Mouse (Mus musculus) hindbrain, postnatal 0 days (tissue): Measurements from ENCODE around the gene Casp14. TPM values are rescaled to one million over a fixed set of nuclear protein-coding genes. Genes with fewer than 3 reads are reported as not detected.
A peak's percentile ranks its signal among the peaks of the same experiment; 100 is the strongest.

Experiments
- ATAC-seq: fragments of 200-750 bp; cut with Nextera tagmentation; 2 replicates; pipeline ENCODE4 v1.8.0; 2017; ENCODE audit warnings: mild to moderate bottlenecking, moderate TSS enrichment, moderate library complexity
- DNase-seq: peaks from one replicate; pipeline ENCODE4 v3.0.0-alpha.2; 2015; ENCODE audit warnings: low spot score
- H3K27ac ChIP-seq: fragments of 300-500 bp; sonication (generic); 2 replicates; pipeline ENCODE4 v1.5.1; 2014; ENCODE audit warnings: mild to moderate bottlenecking
- H3K27me3 ChIP-seq: fragments of 300-500 bp; sonication (generic); 2 replicates; pipeline ENCODE4 v1.6.1; 2014; ENCODE audit warnings: low read length, mixed read lengths; ENCODE audit not compliant: insufficient read depth
- H3K36me3 ChIP-seq: fragments of 300-500 bp; sonication (generic); 2 replicates; pipeline ENCODE4 v1.6.1; 2014; ENCODE audit warnings: low read length, mixed read lengths; ENCODE audit not compliant: insufficient read depth
- H3K4me1 ChIP-seq: fragments of 300-500 bp; sonication (generic); 2 replicates; pipeline ENCODE4 v1.6.1; 2014; ENCODE audit warnings: antibody characterized with exemption, low read length, mixed read lengths; ENCODE audit not compliant: insufficient read depth
- H3K4me2 ChIP-seq: fragments of 300-500 bp; sonication (generic); 2 replicates; pipeline ENCODE4 v1.6.1; 2014; ENCODE audit warnings: low read depth, mild to moderate bottlenecking, low read length, moderate library complexity, mixed read lengths
- H3K4me3 ChIP-seq: fragments of 300-500 bp; sonication (generic); 2 replicates; pipeline ENCODE4 v1.5.1; 2014; ENCODE audit warnings: low read length
- H3K9ac ChIP-seq: fragments of 300-500 bp; sonication (generic); replicated peaks from 2 replicates; pipeline ENCODE4 v1.6.1; 2014; ENCODE audit warnings: mild to moderate bottlenecking, low read length, moderate library complexity, mixed read lengths
- H3K9me3 ChIP-seq: fragments of 300-500 bp; sonication (generic); 2 replicates; pipeline ENCODE4 v1.6.1; 2016; ENCODE audit warnings: low read length, mixed read lengths
- CTCF ChIP-seq: IDR thresholded peaks from 2 replicates; pipeline ENCODE4 v1.5.1; 2016; ENCODE audit warnings: antibody characterized with exemption, control low read depth, low read depth
- WGBS: fragments of 180-500 bp; shearing (Covaris S2); extraction: QIAGEN DNeasy Blood & Tissue Kit; methylation state at CpG from one replicate; pipeline ENCODE4 v1.1.7; 2014; 5-methylcytosine and 5-hydroxymethylcytosine counted together
- polyA plus RNA-seq: library from polyadenylated mRNA; unstranded; fragments of >200 nt; fragmentation: Nextera tagmentation; extraction: Ambion mirVana; gene quantifications from 2 replicates; pipeline ENCODE4 v1.2.1, GENCODE M21; 2015
- total RNA-seq: library from RNA; depleted of rRNA; stranded (reverse); fragments of >200 nt; gene quantifications from 2 replicates; pipeline ENCODE4 v1.2.3, GENCODE M21; 2014

The Casp14 gene
- total and polyA plus RNA-seq, 2 experiments from 2014 or later = not detected

DNA sequence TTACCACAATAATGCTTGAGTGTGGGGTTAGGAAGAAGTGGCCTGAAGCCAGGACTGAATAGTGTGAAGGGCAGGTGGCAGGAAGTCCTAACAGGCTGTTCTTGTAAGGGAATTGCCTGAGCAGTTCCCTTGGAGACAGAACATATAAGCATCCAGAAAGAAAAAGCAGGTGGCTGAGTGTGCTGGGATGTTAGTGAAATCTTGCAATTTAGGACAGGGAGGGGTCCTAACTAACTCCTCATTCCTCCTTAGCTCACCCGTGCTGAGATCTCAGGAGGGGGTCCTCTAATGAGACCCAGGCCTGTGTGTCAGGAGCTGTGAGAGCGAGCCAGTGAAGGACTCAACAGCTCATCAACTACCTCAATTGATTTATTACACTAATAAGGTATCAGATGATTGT, 5.3 kb upstream of the Casp14 start:
- H3K27ac ChIP-seq = no peak overlapping the region
- no peaks in the 10 kb centered on the region for H3K27me3 ChIP-seq
- H3K9me3 ChIP-seq = no peaks in the 10 kb centered on the region
- H3K36me3 ChIP-seq = no peaks in the 10 kb centered on the region
- WGBS = 25% methylated on average over 2 of the region's 2 CpGs
- 0 out of 2 replicates have a peak, but pooled peaks cover 3% of the 10 kb centered on the region for H3K4me1 ChIP-seq
- no peak for TF ChIP-seq CTCF
- DNase-seq (no peak), ATAC-seq (no peak)
- H3K4me2 ChIP-seq = no peak overlapping the region
- no peak overlapping the region for H3K9ac ChIP-seq
- H3K4me3 ChIP-seq = no peak overlapping the region

GRCm38 (mm10) chr10:78722654-78723053, 4.6 kb upstream of the Casp14 start:
- peak; percentile 77 for DNase-seq
- 30% methylated on average over 2 of the region's 2 CpGs for WGBS
- H3K4me2 ChIP-seq = no peak overlapping the region

DNA sequence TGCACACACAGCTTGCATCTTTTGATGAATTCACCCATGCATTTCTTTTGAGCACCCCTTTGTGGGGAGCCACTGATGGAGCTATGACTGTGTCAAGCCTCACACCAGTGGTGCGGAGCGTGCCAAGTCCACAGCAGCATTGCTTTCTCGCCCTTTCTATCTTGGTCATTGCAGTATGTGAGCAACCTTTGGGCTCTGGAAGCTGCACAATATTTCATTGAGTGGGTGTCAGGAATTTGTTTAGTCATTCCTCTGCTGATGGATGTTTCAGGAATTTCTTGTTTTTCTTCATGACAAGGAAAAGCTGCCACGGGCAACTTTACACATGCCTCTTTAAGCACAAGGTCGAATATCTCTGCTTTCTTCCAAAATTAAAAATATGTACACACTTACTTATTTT, 3.9 kb upstream of the Casp14 start:
- no peaks in the 10 kb centered on the region for H3K27me3 ChIP-seq
- no peaks in the 10 kb centered on the region for H3K9me3 ChIP-seq
- ATAC-seq (no peak), DNase-seq (no peak)
- H3K36me3 ChIP-seq = no peaks in the 10 kb centered on the region
- 71% methylated on average over 5 of the region's 5 CpGs for whole genome bisulfite sequencing
- no peak overlapping the region for H3K27ac ChIP-seq
- 0 out of 2 replicates have a peak, but pooled peaks cover 3% of the 10 kb centered on the region for H3K4me1 ChIP-seq
- TF ChIP-seq CTCF = no peak
- H3K4me2 ChIP-seq = no peak overlapping the region
- no peak overlapping the region for H3K9ac ChIP-seq
- H3K4me3 ChIP-seq = no peak overlapping the region

More at GRCm38 (mm10) chr10:78722654-78723053, 4.6 kb upstream of the Casp14 start:
- Histone ChIP-seq H3K9ac (no peak overlapping the region), H3K4me3 (no peak overlapping the region), H3K9me3 (no peaks in the 10 kb centered on the region), H3K36me3 (no peaks in the 10 kb centered on the region), H3K27me3 (no peaks in the 10 kb centered on the region), H3K4me1 (0 out of 2 replicates have a peak, but pooled peaks cover 3% of the 10 kb centered on the region), H3K27ac (no peak overlapping the region)
- peak; percentile 63; the same call in 1 of the 2 replicates for ATAC-seq
- TF ChIP-seq CTCF = no peak

- no peaks in the 10 kb centered on the region for H3K9me3 ChIP-seq
Observed at GRCm38 (mm10) chr10:78716231-78716630, 1.9 kb downstream of the Casp14 start.

GRCm38 (mm10) chr10:78715156-78715555, 2.9 kb downstream of the Casp14 start:
- no peaks in the 10 kb centered on the region for H3K36me3 ChIP-seq
- H3K27me3 ChIP-seq = no peaks in the 10 kb centered on the region
- no peak for DNase-seq
- no peak for ATAC-seq
- no peak overlapping the region for H3K27ac ChIP-seq
- H3K4me3 ChIP-seq = no peak overlapping the region
- WGBS = 94% methylated on average over 7 of the region's 7 CpGs
- TF ChIP-seq CTCF = no peak
- H3K4me1 ChIP-seq = no peaks in the 10 kb centered on the region
- no peaks in the 10 kb centered on the region for H3K9me3 ChIP-seq
- H3K9ac ChIP-seq = no peak overlapping the region
- no peak overlapping the region for H3K4me2 ChIP-seq

More at GRCm38 (mm10) chr10:78716231-78716630, 1.9 kb downstream of the Casp14 start:
- no peak for TF ChIP-seq CTCF
- no peak for ATAC-seq
- Histone ChIP-seq H3K4me3 (no peak overlapping the region), H3K27ac (no peak overlapping the region), H3K36me3 (no peaks in the 10 kb centered on the region), H3K9ac (no peak overlapping the region), H3K27me3 (no peaks in the 10 kb centered on the region), H3K4me1 (no peaks in the 10 kb centered on the region), H3K4me2 (no peak overlapping the region)
- no peak for DNase-seq

DNA sequence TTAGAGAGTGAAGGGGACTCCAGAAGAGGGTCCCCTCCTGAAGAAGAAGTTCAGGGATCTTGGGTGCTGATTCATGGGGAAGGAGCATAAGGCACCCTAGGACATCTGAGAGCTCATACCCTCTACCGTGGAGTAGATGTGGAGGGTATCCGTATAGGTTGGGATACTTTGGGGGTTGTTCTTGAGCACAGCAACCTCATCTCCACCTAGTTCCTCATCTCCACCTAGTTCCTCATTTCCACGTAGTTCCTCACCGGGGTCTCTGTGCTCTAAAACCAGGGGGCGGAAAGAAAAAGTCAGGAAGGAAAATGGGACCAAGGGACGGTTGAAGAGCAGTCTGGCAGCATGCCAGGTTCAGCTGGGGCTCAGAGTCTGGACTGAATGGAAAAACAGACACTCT, 4.0 kb downstream of the Casp14 start:
- H3K27me3 ChIP-seq = no peaks in the 10 kb centered on the region
- H3K4me2 ChIP-seq = no peak overlapping the region
- no peaks in the 10 kb centered on the region for H3K9me3 ChIP-seq
- ATAC-seq (no peak), DNase-seq (no peak)
- no peaks in the 10 kb centered on the region for H3K36me3 ChIP-seq
- H3K4me3 ChIP-seq = no peak overlapping the region
- no peak overlapping the region for H3K9ac ChIP-seq
- no peak overlapping the region for H3K27ac ChIP-seq
- no peak for TF ChIP-seq CTCF
- no peaks in the 10 kb centered on the region for H3K4me1 ChIP-seq
- 73% methylated on average over 6 of the region's 6 CpGs for WGBS

GRCm38 (mm10) chr10:78710706-78711105, 7.4 kb downstream of the Casp14 start:
- no peaks in the 10 kb centered on the region for H3K36me3 ChIP-seq
- H3K9me3 ChIP-seq = no peaks in the 10 kb centered on the region
- no peak overlapping the region for H3K4me2 ChIP-seq
- H3K27ac ChIP-seq = no peak overlapping the region
- ATAC-seq (no peak), DNase-seq (no peak)
- no peaks in the 10 kb centered on the region for H3K4me1 ChIP-seq
- no peak overlapping the region for H3K9ac ChIP-seq
- no peak overlapping the region for H3K4me3 ChIP-seq
- H3K27me3 ChIP-seq = no peaks in the 10 kb centered on the region
- no peak for TF ChIP-seq CTCF
